In genomic region chr14:17004714-17005113, GRCm38 (mm10) we compare ENCODE assay signal across 23 mouse cellular contexts.
DNase-seq lines count a peak whose midpoint lies in the region; ATAC-seq and TF ChIP-seq lines count a peak whose summit lies in the region.
"Had no signal": no experiment of that assay in that cellular context is flagged by ENCODE, and none has a peak within 500 bp of the region (broad histone marks: within the 10 kb centered on the region; RNA-seq: fewer than 3 reads in every experiment).

No protein-coding gene starts in this region.

- DNase-seq in embryonic facial prominence, embryonic 10.5 days (ENCODE audit: low spot score): no peak
- DNase-seq in heart, postnatal 10 days: peak; percentile 3 to 5
- DNase-seq in lung, embryonic 14.5 days: peak; percentile 21
- no peak for DNase-seq in lung, postnatal 25 days (ENCODE audit: low spot score)
- DNase-seq: adrenal gland, adult 2 months; adrenal gland, postnatal 36 days; cerebellum, adult 18-20 months; right cerebral cortex, postnatal 4 days; thymus, postnatal 14 days had no signal

- no peaks in the 10 kb centered on the region for H3K27me3 ChIP-seq in embryonic facial prominence, embryonic 15.5 days
- no peaks in the 10 kb centered on the region for H3K27me3 ChIP-seq in embryonic facial prominence, embryonic 10.5 days (replicated peaks; ENCODE audit: low read depth, poor library complexity, severe bottlenecking)
- no peaks in the 10 kb centered on the region for H3K27me3 ChIP-seq in heart, embryonic 11.5 days (ENCODE audit: control insufficient read depth, insufficient read depth, low read length)
- no peaks in the 10 kb centered on the region for H3K27me3 ChIP-seq in lung, embryonic 14.5 days (ENCODE audit: insufficient read depth, low read length)
- no peaks in the 10 kb centered on the region for H3K27me3 ChIP-seq in stomach, embryonic 16.5 days (ENCODE audit: control insufficient read depth, insufficient read depth, low read length)
- H3K27me3 ChIP-seq: CH12.LX; hindbrain, embryonic 15.5 days; limb, embryonic 13.5 days; neural tube, embryonic 13.5 days had no signal

- TF ChIP-seq CTCF in lung, embryonic 14.5 days (IDR thresholded peaks at IDR 0.05; ENCODE audit: low read depth): no peak

- 66% methylated on average over 1 of the region's 1 CpGs for WGBS in embryonic facial prominence, embryonic 15.5 days
- whole genome bisulfite sequencing in embryonic facial prominence, embryonic 10.5 days: 82% methylated on average over 1 of the region's 1 CpGs
- WGBS in heart, embryonic 11.5 days (ENCODE audit: insufficient replicate concordance): 79% methylated on average over 1 of the region's 1 CpGs
- WGBS in lung, embryonic 14.5 days: 49% methylated on average over 1 of the region's 1 CpGs
- 43% methylated on average over 1 of the region's 1 CpGs for WGBS in stomach, embryonic 16.5 days

- H3K4me3 ChIP-seq in embryonic facial prominence, embryonic 15.5 days (replicated peaks): no peak overlapping the region
- H3K4me3 ChIP-seq in embryonic facial prominence, embryonic 10.5 days: no peak overlapping the region
- H3K4me3 ChIP-seq in heart, embryonic 11.5 days (ENCODE audit: low read depth, low read length): no peak overlapping the region
- no peak overlapping the region for H3K4me3 ChIP-seq in lung, embryonic 14.5 days (ENCODE audit: low read depth, low read length)
- no peak overlapping the region for H3K4me3 ChIP-seq in stomach, embryonic 16.5 days (replicated peaks; ENCODE audit: low read length)
- H3K4me3 ChIP-seq: hindbrain, embryonic 10.5 days; hindbrain, embryonic 15.5 days; limb, embryonic 13.5 days; neural tube, embryonic 13.5 days had no signal

- no peak for ATAC-seq in embryonic facial prominence, embryonic 15.5 days (ENCODE audit: insufficient number of reproducible peaks, low FRiP score, low TSS enrichment, low read depth)
- ATAC-seq in heart, embryonic 11.5 days (replicated peaks; ENCODE audit: insufficient number of reproducible peaks, low FRiP score, low TSS enrichment): no peak
- peak; percentile 33; the same call in 1 of the 2 replicates for ATAC-seq in lung, embryonic 14.5 days (ENCODE audit: insufficient read depth)
- peak; percentile 57; the same call in 1 of the 2 replicates for ATAC-seq in stomach, embryonic 16.5 days (ENCODE audit: insufficient read depth, low FRiP score)
- ATAC-seq: activated CD4-positive, CD25-positive, alpha-beta regulatory T cell, adult 4 months; forebrain, embryonic 14.5 days; inflammation-experienced regulatory T-cells, adult 6 months; midbrain, embryonic 16.5 days had no signal

- H3K9ac ChIP-seq in embryonic facial prominence, embryonic 15.5 days: no peak overlapping the region
- no peak overlapping the region for H3K9ac ChIP-seq in heart, embryonic 11.5 days (ENCODE audit: low read depth, low read length)
- H3K9ac ChIP-seq in lung, embryonic 14.5 days: no peak overlapping the region
- no peak overlapping the region for H3K9ac ChIP-seq in stomach, embryonic 16.5 days (ENCODE audit: low read length)
- H3K9ac ChIP-seq: hindbrain, embryonic 15.5 days; limb, embryonic 13.5 days; neural tube, embryonic 13.5 days had no signal

- H3K36me3 ChIP-seq in embryonic facial prominence, embryonic 15.5 days: no peaks in the 10 kb centered on the region
- H3K36me3 ChIP-seq in embryonic facial prominence, embryonic 10.5 days (replicated peaks): no peaks in the 10 kb centered on the region
- no peaks in the 10 kb centered on the region for H3K36me3 ChIP-seq in heart, embryonic 11.5 days (ENCODE audit: control insufficient read depth, insufficient read depth, low read length)
- no peaks in the 10 kb centered on the region for H3K36me3 ChIP-seq in lung, embryonic 14.5 days (ENCODE audit: insufficient read depth)
- H3K36me3 ChIP-seq in stomach, embryonic 16.5 days (ENCODE audit: control insufficient read depth, insufficient read depth, low read length): no peaks in the 10 kb centered on the region
- H3K36me3 ChIP-seq: hindbrain, embryonic 10.5 days; hindbrain, embryonic 15.5 days; limb, embryonic 13.5 days; neural tube, embryonic 13.5 days had no signal

- H3K4me1 ChIP-seq in embryonic facial prominence, embryonic 15.5 days: peaks cover 10% of the 10 kb centered on the region
- H3K4me1 ChIP-seq in embryonic facial prominence, embryonic 10.5 days: peaks cover 6% of the 10 kb centered on the region
- no peaks in the 10 kb centered on the region for H3K4me1 ChIP-seq in heart, embryonic 11.5 days (ENCODE audit: control insufficient read depth, insufficient read depth, low read length)
- peaks cover 6% of the 10 kb centered on the region for H3K4me1 ChIP-seq in lung, embryonic 14.5 days (ENCODE audit: insufficient read depth)
- peaks cover 4% of the 10 kb centered on the region for H3K4me1 ChIP-seq in stomach, embryonic 16.5 days (ENCODE audit: control insufficient read depth, insufficient read depth, low read length)
- H3K4me1 ChIP-seq: hindbrain, embryonic 10.5 days; hindbrain, embryonic 15.5 days; neural tube, embryonic 13.5 days had no signal

- H3K9me3 ChIP-seq in embryonic facial prominence, embryonic 15.5 days (replicated peaks): no peaks in the 10 kb centered on the region
- no peaks in the 10 kb centered on the region for H3K9me3 ChIP-seq in embryonic facial prominence, embryonic 10.5 days
- H3K9me3 ChIP-seq in heart, embryonic 11.5 days (replicated peaks; ENCODE audit: control insufficient read depth, low read length): no peaks in the 10 kb centered on the region
- H3K9me3 ChIP-seq in lung, embryonic 14.5 days (ENCODE audit: low read depth, low read length): no peaks in the 10 kb centered on the region
- H3K9me3 ChIP-seq in stomach, embryonic 16.5 days (replicated peaks; ENCODE audit: control insufficient read depth, low read length): no peaks in the 10 kb centered on the region
- H3K9me3 ChIP-seq: hindbrain, embryonic 10.5 days; hindbrain, embryonic 15.5 days; limb, embryonic 13.5 days; neural tube, embryonic 13.5 days had no signal

- intact Hi-C loops in heart, postnatal 10 days (cut with DNase I): no loop called here

- no peak overlapping the region for H3K4me2 ChIP-seq in embryonic facial prominence, embryonic 15.5 days (replicated peaks)
- no peak overlapping the region for H3K4me2 ChIP-seq in heart, embryonic 11.5 days
- no peak overlapping the region for H3K4me2 ChIP-seq in lung, embryonic 14.5 days
- H3K4me2 ChIP-seq in stomach, embryonic 16.5 days (ENCODE audit: low read depth, low read length): no peak overlapping the region
- H3K4me2 ChIP-seq: hindbrain, embryonic 15.5 days; limb, embryonic 13.5 days; liver, embryonic 11.5 days; midbrain, embryonic 11.5 days; neural tube, embryonic 13.5 days had no signal

- 0 out of 2 replicates have a peak overlapping the region, but pooled peaks have one; percentile 34 for H3K27ac ChIP-seq in embryonic facial prominence, embryonic 15.5 days (replicated peaks)
- H3K27ac ChIP-seq in embryonic facial prominence, embryonic 10.5 days (replicated peaks): no peak overlapping the region
- H3K27ac ChIP-seq in heart, embryonic 11.5 days (ENCODE audit: low read depth, low read length): no peak overlapping the region
- 0 out of 2 replicates have a peak overlapping the region, but pooled peaks have one; percentile 15 for H3K27ac ChIP-seq in lung, embryonic 14.5 days (ENCODE audit: low read depth)
- H3K27ac ChIP-seq in stomach, embryonic 16.5 days (ENCODE audit: low read length): peak overlapping the region; percentile 68
- H3K27ac ChIP-seq: hindbrain, embryonic 10.5 days; hindbrain, embryonic 15.5 days; limb, embryonic 13.5 days; neural tube, embryonic 13.5 days had no signal

Comparison
In these comparisons a context has a peak if more than half of its experiments do, and no peak if none do; other contexts are left out.
1. H3K27ac ChIP-seq: peak in embryonic facial prominence, embryonic 15.5 days (single experiment), lung, embryonic 14.5 days (single experiment) and stomach, embryonic 16.5 days (single experiment); none in embryonic facial prominence, embryonic 10.5 days (single experiment) and heart, embryonic 11.5 days (single experiment).
2. DNase-seq: peak in heart, postnatal 10 days (2 of 2) and lung, embryonic 14.5 days (single experiment); none in embryonic facial prominence, embryonic 10.5 days (single experiment) and lung, postnatal 25 days (single experiment).
3. ATAC-seq: peak in lung, embryonic 14.5 days (single experiment) and stomach, embryonic 16.5 days (single experiment); none in embryonic facial prominence, embryonic 15.5 days (single experiment) and heart, embryonic 11.5 days (single experiment).